Mouse (Mus musculus) bone marrow macrophage, adult 2 months (primary cell): ENCODE measurements at regions not wholly inside any gene's neighbourhood (a gene's known extent, or its start where the extent isn't known, plus 50 kb on each side); places are given as distances from the start of the nearest gene placed in this dataset.

Experiments used
- CTCF ChIP-seq: IDR thresholded peaks from 2 replicates; pipeline ENCODE4 v1.5.1; 2012; ENCODE audit warnings: low read depth, mild to moderate bottlenecking, low read length, moderate library complexity
- POLR2A ChIP-seq: IDR thresholded peaks from 2 replicates; pipeline ENCODE4 v1.6.1; 2012; ENCODE audit warnings: mild to moderate bottlenecking, low read depth, low read length, borderline replicate concordance

DNA sequence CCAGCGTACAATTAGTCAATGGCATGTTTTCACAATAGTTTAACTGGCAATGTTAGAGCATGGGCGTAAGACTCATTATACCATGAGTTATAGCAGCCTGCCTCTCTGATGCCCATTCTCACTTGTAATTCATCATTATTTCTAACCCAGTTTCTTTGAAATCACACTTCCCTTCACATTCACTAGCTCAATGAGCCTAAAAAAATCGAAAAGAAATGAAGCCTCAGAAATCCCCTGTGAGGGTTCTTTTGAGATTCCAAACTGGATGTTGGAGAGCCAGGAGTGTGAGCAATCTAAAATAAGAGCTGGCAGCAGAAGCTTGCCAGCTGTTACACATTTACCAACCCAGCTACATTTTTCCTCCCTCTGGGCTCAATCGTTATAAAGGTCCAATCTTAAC is 93.9 kb upstream of the Cav2 start:
- TF ChIP-seq POLR2A (no peak), CTCF (no peak)
